Mouse (Mus musculus) T-cell, adult 66 days (primary cell): ENCODE data around the gene B3galt4. TPM values are rescaled to one million over a fixed set of nuclear protein-coding genes. Genes with fewer than 3 reads are reported as not detected.

Experiments used
- total RNA-seq, 2 experiments: library from RNA; stranded (reverse); gene quantifications; 3 replicates in 1 of 2; 4 replicates in 1 of 2; pipeline ENCODE4 v1.2.4; 2023

The B3galt4 gene
- total RNA-seq: 10 to 100 TPM; 14.1 to 16.0 TPM

DNA sequence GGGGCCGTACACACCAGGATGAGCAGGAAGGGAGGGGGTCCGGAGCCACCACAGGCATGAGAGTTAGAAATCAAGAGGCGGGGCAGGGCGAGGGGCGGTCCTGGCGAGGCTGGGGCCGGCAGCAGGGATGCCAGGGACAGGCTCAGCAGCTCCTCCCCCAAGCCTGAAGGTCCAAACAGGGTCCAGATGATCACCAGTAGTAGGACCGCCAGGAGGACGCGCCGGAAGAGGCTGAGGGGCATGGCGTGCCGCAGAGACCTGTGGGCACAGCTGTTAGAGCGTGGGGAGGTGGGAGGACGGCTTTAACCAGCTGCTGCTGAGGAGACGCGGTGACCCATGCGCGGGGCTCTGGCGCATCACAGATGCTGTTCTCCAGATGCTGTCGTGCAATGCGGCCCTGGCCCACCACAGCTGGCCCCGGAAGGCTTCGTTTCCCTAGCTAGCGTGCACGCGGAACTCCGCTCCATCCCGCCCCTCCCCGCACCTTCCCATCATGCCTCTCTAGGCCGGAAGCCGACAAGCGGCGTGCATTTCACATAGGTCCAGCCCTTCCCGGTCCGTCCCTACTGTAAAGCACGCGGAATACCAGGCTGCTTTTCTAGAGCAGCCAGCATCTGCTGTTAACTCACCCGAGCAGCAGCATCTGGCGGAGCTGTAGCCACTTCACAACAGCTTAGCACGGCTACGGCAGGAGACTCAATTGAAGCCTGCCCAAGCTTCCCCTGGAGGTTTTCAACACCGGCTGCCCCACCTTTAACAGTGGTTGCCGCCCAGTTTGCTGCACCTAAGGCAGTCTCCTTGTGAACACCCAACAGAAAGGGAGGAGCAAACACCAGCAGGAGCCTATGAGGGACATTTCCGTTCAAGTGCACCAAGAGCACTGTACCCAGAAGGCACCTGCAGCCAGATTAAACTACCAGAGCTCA, at the start of gene B3galt4:
TSS of gene B3galt4 (minus strand) at position 468 of the 926 bp plus-strand sequence.

DNA sequence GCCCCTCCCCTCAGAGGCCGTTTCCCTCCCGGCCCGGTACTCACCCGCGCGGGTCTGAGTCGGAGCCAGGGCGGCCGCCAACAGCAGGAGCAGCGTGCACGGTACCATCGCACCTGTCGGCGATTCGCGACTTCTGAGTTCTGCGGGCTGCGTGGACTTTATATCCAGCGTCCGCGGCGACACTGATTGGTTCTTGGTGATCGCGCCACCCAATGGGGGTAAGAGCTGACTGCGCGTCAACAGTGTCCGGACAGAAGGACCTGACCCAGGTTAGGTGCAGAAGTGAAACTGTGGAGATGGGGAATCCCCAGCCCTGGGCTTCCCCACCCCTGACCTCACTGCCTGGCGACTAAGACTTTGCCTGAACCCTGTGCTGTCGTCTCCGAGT, 48.9 kb upstream of the B3galt4 start, which contains the start of gene H2-K1:
TSS of gene H2-K1 (minus strand) at position 198 of the 388 bp plus-strand sequence.

DNA sequence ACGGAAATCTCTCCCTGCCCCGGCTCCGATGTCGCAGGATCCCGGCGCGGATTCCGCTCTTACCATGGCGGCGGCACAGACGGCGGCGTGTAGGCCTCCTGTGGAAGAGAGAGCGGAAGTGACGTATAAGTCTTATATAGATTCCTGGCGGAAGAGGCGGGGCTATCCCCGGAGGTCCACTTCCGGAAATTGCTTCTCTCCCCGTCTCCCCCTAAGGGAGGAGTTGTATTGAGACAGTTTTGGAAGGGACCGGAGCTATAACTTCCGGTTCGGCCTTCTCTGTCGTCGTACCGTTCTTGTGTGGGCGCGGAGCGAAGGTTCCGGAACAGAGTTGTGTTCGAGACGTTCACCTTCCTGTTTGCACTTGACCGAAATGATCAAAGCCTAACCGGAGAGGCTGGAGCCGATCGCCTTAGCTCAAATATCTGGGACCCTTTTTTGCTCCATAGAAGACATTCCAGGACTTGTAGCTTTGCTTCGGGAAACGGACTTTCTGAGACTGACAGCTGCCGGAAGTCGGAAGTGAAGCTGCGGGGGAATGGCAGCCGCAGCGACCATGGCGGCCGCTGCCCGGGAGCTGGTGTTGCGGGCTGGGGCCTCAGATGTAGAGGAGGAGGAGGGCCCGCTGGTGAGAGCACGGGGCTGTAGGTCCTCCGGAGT, 4.4 kb upstream of the B3galt4 start, which contains the start of the genes Vps52 and Rps18:
TSS of gene Vps52 (plus strand) at position 258 of the 660 bp plus-strand sequence.
TSS of gene Rps18 (minus strand) at position 447 of the 660 bp plus-strand sequence.

DNA sequence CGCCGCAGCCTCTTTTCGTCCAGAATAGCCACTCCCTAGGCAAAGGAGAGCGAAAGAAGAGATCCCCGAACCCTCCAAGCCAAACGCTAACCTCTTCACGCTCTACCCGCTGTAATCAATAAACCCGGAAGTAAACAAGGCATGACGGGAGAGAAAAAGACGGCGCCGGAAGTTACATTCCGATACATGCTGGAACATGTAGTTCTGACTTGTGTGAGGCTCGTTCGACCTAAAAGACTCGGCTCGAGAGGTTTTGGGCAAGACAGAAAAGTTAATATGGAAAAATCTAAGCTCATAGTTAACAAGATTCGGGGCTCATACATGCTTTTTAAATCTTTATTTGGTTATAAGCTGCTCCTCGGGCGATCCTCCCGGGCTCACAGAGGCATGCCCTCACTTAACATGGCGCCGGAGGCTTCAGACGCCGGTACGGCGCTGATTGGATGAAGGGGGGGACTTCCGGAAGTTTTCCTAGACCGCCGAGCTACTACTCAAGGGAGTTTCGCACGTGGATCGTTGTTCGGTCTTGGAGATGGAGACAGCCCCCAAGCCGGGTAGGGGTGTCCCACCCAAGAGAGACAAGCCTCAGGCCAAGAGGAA, 11.0 kb downstream of the B3galt4 start, which contains the start of the genes Pfdn6 and Wdr46:
TSS of gene Pfdn6 (minus strand) at position 138 of the 600 bp plus-strand sequence.
TSS of gene Wdr46 (plus strand) at position 455 of the 600 bp plus-strand sequence.

DNA sequence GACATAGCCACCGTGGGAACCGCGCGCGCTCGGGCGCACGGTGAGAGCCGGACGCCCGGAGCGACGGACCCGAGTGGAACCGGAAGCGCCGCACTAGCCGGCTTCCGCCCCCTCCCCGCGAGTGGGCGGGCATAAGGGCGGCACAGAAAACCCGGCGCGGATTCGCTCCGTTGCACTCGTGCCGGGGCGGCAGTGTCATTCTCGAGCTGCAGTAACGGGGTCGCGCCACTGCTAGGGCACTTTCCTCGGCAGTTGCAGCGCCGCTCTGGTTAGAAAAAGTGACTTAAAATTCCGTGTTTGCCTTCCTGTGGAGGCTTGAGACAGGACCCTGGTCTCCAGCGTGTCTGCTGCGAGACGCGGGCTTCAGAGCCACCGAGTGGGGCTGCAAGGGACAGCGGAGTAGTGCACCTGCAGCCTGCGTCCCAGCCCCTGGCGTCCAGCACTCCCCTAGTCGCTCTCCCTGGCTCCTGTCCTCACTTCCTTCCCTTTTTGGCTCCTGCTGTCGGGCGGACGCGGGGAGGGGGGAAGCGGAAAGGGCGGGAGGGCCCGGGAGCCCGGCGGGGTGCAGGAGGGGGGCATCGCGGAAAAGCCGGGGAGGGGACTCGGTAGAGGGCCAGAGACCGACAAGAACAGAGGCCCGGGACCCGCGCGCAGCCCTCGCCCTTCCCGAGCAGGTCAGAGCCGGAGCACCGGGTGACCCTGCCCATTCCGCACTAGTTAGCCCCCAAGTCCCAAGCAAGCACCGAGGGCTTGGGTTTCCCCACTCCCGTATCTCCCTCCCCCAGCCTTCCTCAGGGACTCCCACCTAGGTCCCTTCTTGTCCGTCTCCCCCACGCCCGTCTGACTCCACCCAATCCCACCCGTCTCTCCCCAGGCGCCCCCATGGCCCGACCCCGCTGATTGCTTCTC, 21.7 kb downstream of the B3galt4 start, which contains the start of gene Rgl2:
TSS of gene Rgl2 (plus strand) at position 173 of the 909 bp plus-strand sequence.

DNA sequence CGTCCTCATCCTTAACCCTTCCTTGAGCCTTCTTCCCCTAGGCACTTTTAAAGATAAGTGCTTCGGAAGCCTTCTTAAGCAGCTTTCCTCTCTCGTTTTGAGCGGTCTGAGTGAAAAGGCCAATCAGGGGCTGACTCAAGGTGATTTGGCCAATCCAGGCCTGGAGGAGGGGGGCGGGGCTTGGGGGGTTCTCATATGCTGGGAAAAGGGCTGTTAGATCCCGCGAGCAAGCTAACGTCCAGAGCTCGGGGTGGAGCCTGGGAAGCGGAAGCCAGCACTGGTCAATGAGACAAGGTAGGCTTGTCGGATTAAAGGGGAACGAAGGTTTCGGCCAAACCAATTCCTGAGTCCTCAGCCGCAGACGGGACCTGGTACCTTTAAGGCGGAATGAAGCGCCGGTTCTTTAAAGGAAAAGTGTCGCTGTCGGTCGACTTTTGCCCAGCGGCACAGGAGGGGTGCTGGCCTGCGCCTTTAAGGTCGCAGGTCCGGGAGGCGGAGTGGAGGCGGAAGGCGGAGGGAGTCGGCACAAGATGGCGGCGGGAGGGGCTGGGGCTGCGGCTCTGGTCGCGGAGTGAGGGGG, 35.5 kb downstream of the B3galt4 start, which contains the start of the genes Tapbp and Zbtb22:
TSS of gene Tapbp (plus strand) at position 229 of the 580 bp plus-strand sequence.
TSS of gene Zbtb22 (plus strand) at position 234 of the 580 bp plus-strand sequence.

DNA sequence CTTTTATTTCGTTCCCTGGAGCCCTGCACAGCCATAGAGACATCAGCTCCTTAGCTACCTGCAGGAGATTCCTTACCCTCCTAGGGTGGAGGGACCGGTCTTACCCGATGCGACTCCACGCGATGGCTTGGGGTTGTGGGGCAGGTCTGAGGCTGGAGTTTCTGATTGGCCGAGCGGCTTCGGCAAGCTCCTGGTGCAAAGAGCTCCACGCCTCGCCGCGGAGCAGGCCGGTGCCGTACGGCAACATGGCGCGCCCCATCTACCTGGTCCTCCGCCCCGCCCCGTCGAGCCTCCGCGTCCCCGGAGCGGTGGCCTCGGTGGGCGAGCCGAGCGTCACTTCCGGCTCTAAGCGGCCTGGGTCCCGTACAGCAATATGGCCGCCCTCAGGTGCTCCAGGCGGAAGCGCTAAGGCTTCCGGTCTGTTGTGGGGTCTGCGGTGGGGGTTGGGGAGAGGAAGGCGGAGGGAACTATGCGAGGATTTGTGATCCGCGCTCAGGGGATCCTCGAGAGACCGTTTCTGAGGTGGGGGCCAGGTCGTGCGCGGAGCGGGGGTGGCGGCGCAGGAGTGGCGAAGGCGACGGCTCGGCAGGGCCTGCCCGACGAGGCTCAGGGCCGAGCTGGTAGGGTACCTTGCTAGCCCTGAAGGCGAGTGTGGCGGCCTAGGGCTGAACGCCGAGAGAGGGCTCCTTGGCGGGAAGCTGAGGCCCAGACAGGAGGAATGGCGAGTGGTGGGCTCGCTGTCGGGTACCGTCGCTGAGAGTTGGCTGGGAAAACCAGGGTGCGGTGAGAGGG, 42.0 kb downstream of the B3galt4 start, which contains the start of gene Daxx:
TSS of gene Daxx (plus strand) at position 338 of the 792 bp plus-strand sequence.

DNA sequence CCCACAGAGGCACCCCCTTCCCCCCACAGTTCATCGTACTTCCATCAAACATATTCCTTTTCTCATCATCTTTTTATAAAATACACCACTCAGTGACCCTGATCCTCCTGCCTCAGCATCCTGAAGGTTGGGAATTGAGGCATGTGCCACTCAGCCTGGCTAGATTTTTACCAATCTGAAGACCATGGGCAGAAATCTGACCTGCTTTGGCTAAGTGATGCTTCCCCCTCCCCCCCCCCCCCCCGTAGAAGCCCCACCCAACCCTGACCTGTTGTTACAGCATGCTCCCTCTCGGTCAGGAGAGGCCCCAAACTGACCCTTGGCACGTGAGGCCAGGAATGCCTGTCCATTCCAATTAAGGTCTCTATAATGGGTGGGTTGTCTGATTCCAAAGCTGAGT, 46.5 kb downstream of the B3galt4 start, which contains the start of gene Platr17:
TSS of gene Platr17 (plus strand) at position 301 of the 400 bp plus-strand sequence.

Other genes starting within 250 kb of the B3galt4 start
- gene March2, start 232.8 kb downstream of the B3galt4 start, total RNA-seq: 10 to 100 TPM; 54.0 to 58.5 TPM
- 100 to 1,000 TPM; 184 to 198 TPM for gene Rab11b, start 191.0 kb downstream of the B3galt4 start, total RNA-seq
- gene Angptl4, start 169.7 kb downstream of the B3galt4 start, total RNA-seq: 1 to 10 TPM in 1 of 2 experiments, under 1 TPM in 1; 0.86 to 1.5 TPM
- gene Kank3, start 141.0 kb downstream of the B3galt4 start, total RNA-seq: 1 to 10 TPM; 1.2 TPM
- gene Rps28, start 126.9 kb downstream of the B3galt4 start, total RNA-seq: 1,000 to 10,000 TPM; 4,788 to 5,322 TPM
- 100 to 1,000 TPM; 126 to 127 TPM for gene Ndufa7, start 126.9 kb downstream of the B3galt4 start, total RNA-seq
- 10 to 100 TPM in 1 of 2 experiments, 1 to 10 TPM in 1; 8.5 to 10.7 TPM for gene Cd320, start 108.4 kb downstream of the B3galt4 start, total RNA-seq
- not detected for gene Gm7029, start 77.7 kb downstream of the B3galt4 start, total RNA-seq
- 10 to 100 TPM in 1 of 2 experiments, 1 to 10 TPM in 1; 10.0 to 11.2 TPM for gene Kifc1, start 60.8 kb downstream of the B3galt4 start, total RNA-seq
- under 1 TPM in 1 of 2 experiments, not detected in 1; 0.96 TPM for gene Platr17, start 46.4 kb downstream of the B3galt4 start, total RNA-seq
- gene Daxx, start 42.1 kb downstream of the B3galt4 start, total RNA-seq: 10 to 100 TPM; 71.8 to 76.6 TPM
- gene Tapbp, start 35.6 kb downstream of the B3galt4 start, total RNA-seq: 100 to 1,000 TPM; 407 to 437 TPM
- gene Zbtb22, start 35.6 kb downstream of the B3galt4 start, total RNA-seq: 10 to 100 TPM; 33.0 to 33.9 TPM
- 100 to 1,000 TPM; 153 to 181 TPM for gene Rgl2, start 21.9 kb downstream of the B3galt4 start, total RNA-seq
- gene Pfdn6, start 11.1 kb downstream of the B3galt4 start, total RNA-seq: 10 to 100 TPM; 65.1 to 71.1 TPM
- gene Wdr46, start 10.8 kb downstream of the B3galt4 start, total RNA-seq: 10 to 100 TPM; 67.6 to 67.7 TPM
- 10 to 100 TPM; 73.4 to 74.6 TPM for gene Vps52, start 4.3 kb upstream of the B3galt4 start, total RNA-seq
- 1,000 to 10,000 TPM; 2,139 to 2,167 TPM for gene Rps18, start 4.5 kb upstream of the B3galt4 start, total RNA-seq
- 1,000 to 10,000 TPM; 5,234 to 5,289 TPM for gene H2-K1, start 48.9 kb upstream of the B3galt4 start, total RNA-seq
- gene Ring1, start 73.2 kb upstream of the B3galt4 start, total RNA-seq: 10 to 100 TPM; 30.4 to 30.6 TPM
- 100 to 1,000 TPM; 117 to 150 TPM for gene H2-Ke6, start 76.6 kb upstream of the B3galt4 start, total RNA-seq
- gene Slc39a7, start 80.2 kb upstream of the B3galt4 start, total RNA-seq: 100 to 1,000 TPM; 100 to 103 TPM
- gene Rxrb, start 80.3 kb upstream of the B3galt4 start, total RNA-seq: 100 to 1,000 TPM; 114 to 115 TPM
- 10 to 100 TPM; 19.8 to 27.5 TPM for gene Col11a2, start 87.9 kb upstream of the B3galt4 start, total RNA-seq
- gene H2-Oa, start 140.9 kb upstream of the B3galt4 start, total RNA-seq: 1 to 10 TPM; 6.9 to 9.5 TPM
- 10 to 100 TPM; 25.1 to 25.8 TPM for gene H2-DMa, start 168.1 kb upstream of the B3galt4 start, total RNA-seq
- gene Brd2, start 171.1 kb upstream of the B3galt4 start, total RNA-seq: 100 to 1,000 TPM; 303 to 376 TPM
- gene H2-DMb2, start 191.8 kb upstream of the B3galt4 start, total RNA-seq: 1 to 10 TPM; 2.3 to 8.6 TPM
- gene H2-DMb1, start 201.6 kb upstream of the B3galt4 start, total RNA-seq: 1 to 10 TPM; 3.1 to 5.9 TPM
- 100 to 1,000 TPM; 187 to 213 TPM for gene Tap1, start 236.1 kb upstream of the B3galt4 start, total RNA-seq
- gene Psmb9, start 236.3 kb upstream of the B3galt4 start, total RNA-seq: 100 to 1,000 TPM; 130 to 159 TPM
- 100 to 1,000 TPM; 281 to 304 TPM for gene Psmb8, start 246.2 kb upstream of the B3galt4 start, total RNA-seq